Mouse (Mus musculus) MEL (cell line): Measurements from ENCODE around the gene Syna. TPM values are rescaled to one million over a fixed set of nuclear protein-coding genes. Genes with fewer than 3 reads are reported as not detected.

Experiments used
- DNase-seq: peaks from one replicate; pipeline ENCODE4 v3.0.0; 2011; ENCODE audit warnings: low read depth, low spot score
- H3K27ac ChIP-seq: 2 replicates; pipeline ENCODE4 v1.5.1; 2012; ENCODE audit warnings: low read depth, mild to moderate bottlenecking, control low read depth, low read length, moderate library complexity; ENCODE audit not compliant: control insufficient read depth
- H3K27me3 ChIP-seq, 2 experiments: fragments of 150-350 bp in 1 of 2; sonication (generic) in 1 of 2; 2 replicates each; pipeline ENCODE4 v1.6.1; 2012; ENCODE audit warnings: low read length in 2 of 2, mild to moderate bottlenecking in 2 of 2, improper control_type of control experiment in 1 of 2, moderate library complexity in 1 of 2; ENCODE audit not compliant: insufficient read depth in 2 of 2, control insufficient read depth in 1 of 2
- H3K36me3 ChIP-seq, 2 experiments: 2 replicates each; pipeline ENCODE4 v1.6.1; 2012 to 2014; ENCODE audit warnings: low read length in 2 of 2, improper control_type of control experiment in 1 of 2, inconsistent platforms in 1 of 2, mild to moderate bottlenecking in 1 of 2; ENCODE audit not compliant: insufficient read depth in 2 of 2, control insufficient read depth in 1 of 2
- H3K4me1 ChIP-seq, 2 experiments: fragments of 150-350 bp in 1 of 2; sonication (generic) in 1 of 2; 2 replicates each; pipeline ENCODE4 v1.6.1; 2012; ENCODE audit warnings: low read length in 2 of 2, improper control_type of control experiment in 1 of 2, mild to moderate bottlenecking in 1 of 2; ENCODE audit not compliant: insufficient read depth in 2 of 2, control insufficient read depth in 1 of 2
- H3K4me3 ChIP-seq, 2 experiments: fragments of 150-350 bp in 1 of 2; sonication (generic) in 1 of 2; 2 replicates each; pipeline ENCODE4 v1.5.1; 2012; ENCODE audit warnings: low read depth in 2 of 2, low read length in 2 of 2, mild to moderate bottlenecking in 2 of 2, moderate library complexity in 2 of 2, control low read depth in 1 of 2, improper control_type of control experiment in 1 of 2; ENCODE audit not compliant: control insufficient read depth in 1 of 2, insufficient read depth in 1 of 2
- H3K79me2 ChIP-seq: 2 replicates; pipeline ENCODE4 v1.6.1; 2012; ENCODE audit warnings: mild to moderate bottlenecking, low read length, moderate library complexity; ENCODE audit not compliant: control insufficient read depth, poor library complexity, insufficient read depth
- H3K9ac ChIP-seq: 2 replicates; pipeline ENCODE4 v1.6.1; 2012; ENCODE audit warnings: low read depth, mild to moderate bottlenecking, control low read depth, low read length, moderate library complexity; ENCODE audit not compliant: control insufficient read depth, poor library complexity, severe bottlenecking
- H3K9me3 ChIP-seq: fragments of 150-350 bp; sonication (generic); replicated peaks from 2 replicates; pipeline ENCODE4 v1.6.1; 2012; ENCODE audit warnings: mild to moderate bottlenecking, low read length, improper control_type of control experiment, moderate library complexity; ENCODE audit not compliant: insufficient read depth
- CHD2 ChIP-seq: IDR thresholded peaks from 2 replicates; pipeline ENCODE4 v1.6.1; 2011; ENCODE audit warnings: low read length, improper control_type of control experiment
- CTCF ChIP-seq, 3 experiments: IDR thresholded peaks in 2 of 3; conservative IDR thresholded peaks in 1 of 3; 2 replicates each; pipeline ENCODE4 v1.5.1; 2011 to 2012; ENCODE audit warnings: low read length in 3 of 3, low read depth in 2 of 3, mild to moderate bottlenecking in 2 of 3, improper control_type of control experiment in 1 of 3, inconsistent platforms in 1 of 3, mixed read lengths in 1 of 3, moderate library complexity in 1 of 3; ENCODE audit not compliant: control insufficient read depth in 1 of 3, insufficient read depth in 1 of 3, poor library complexity in 1 of 3, severe bottlenecking in 1 of 3
- E2F4 ChIP-seq: IDR thresholded peaks from 2 replicates; pipeline ENCODE4 v1.6.1; 2011; ENCODE audit warnings: low read depth, low read length, improper control_type of control experiment, borderline replicate concordance
- EP300 ChIP-seq, 2 experiments: IDR thresholded peaks; 2 replicates each; pipeline ENCODE4 v1.6.1; 2011; ENCODE audit warnings: improper control_type of control experiment in 2 of 2, low read length in 2 of 2, low read depth in 1 of 2, mild to moderate bottlenecking in 1 of 2
- GABPA ChIP-seq: IDR thresholded peaks from 2 replicates; pipeline ENCODE4 v1.6.1; 2012; ENCODE audit warnings: low read depth, mild to moderate bottlenecking, inconsistent platforms, low read length, improper control_type of control experiment, moderate library complexity
- GATA1 ChIP-seq: IDR thresholded peaks from 2 replicates; pipeline ENCODE4 v1.6.1; 2011; ENCODE audit warnings: low read depth, low read length, improper control_type of control experiment
- HCFC1 ChIP-seq: IDR thresholded peaks from 2 replicates; pipeline ENCODE4 v1.6.1; 2012; ENCODE audit warnings: low read depth, mild to moderate bottlenecking, inconsistent platforms, low read length, improper control_type of control experiment, moderate library complexity
- KAT2A ChIP-seq: conservative IDR thresholded peaks from 2 replicates; pipeline ENCODE4 v1.6.1; 2012; ENCODE audit warnings: low read depth, low read length, improper control_type of control experiment, inconsistent platforms
- MAFK ChIP-seq: IDR thresholded peaks from 2 replicates; pipeline ENCODE4 v1.6.1; 2011; ENCODE audit warnings: low read depth, mild to moderate bottlenecking, low read length, improper control_type of control experiment, borderline replicate concordance
- MAX ChIP-seq: IDR thresholded peaks from 2 replicates; pipeline ENCODE4 v1.6.1; 2011; ENCODE audit warnings: low read length, improper control_type of control experiment
- MAZ ChIP-seq: IDR thresholded peaks from 2 replicates; pipeline ENCODE4 v1.6.1; 2012; ENCODE audit warnings: low read depth, mild to moderate bottlenecking, inconsistent platforms, low read length, improper control_type of control experiment
- MEF2A ChIP-seq: IDR thresholded peaks from 2 replicates; pipeline ENCODE4 v1.6.1; 2014; ENCODE audit warnings: low read depth, mild to moderate bottlenecking, inconsistent platforms, low read length, improper control_type of control experiment; ENCODE audit not compliant: poor library complexity, insufficient replicate concordance, severe bottlenecking; ENCODE audit errors: extremely low read depth
- MXI1 ChIP-seq: IDR thresholded peaks from 2 replicates; pipeline ENCODE4 v1.6.1; 2011; ENCODE audit warnings: mild to moderate bottlenecking, low read depth, low read length, improper control_type of control experiment
- MYC ChIP-seq: IDR thresholded peaks from 2 replicates; pipeline ENCODE4 v1.6.1; 2011; ENCODE audit warnings: low read depth, mild to moderate bottlenecking, low read length, improper control_type of control experiment, moderate library complexity
- NRF1 ChIP-seq: IDR thresholded peaks from 2 replicates; pipeline ENCODE4 v1.6.1; 2014; ENCODE audit warnings: low read depth, mild to moderate bottlenecking, inconsistent platforms, low read length, improper control_type of control experiment, moderate library complexity; ENCODE audit not compliant: poor library complexity, insufficient read depth, severe bottlenecking
- POLR2A ChIP-seq, 2 experiments: IDR thresholded peaks; 2 replicates each; pipeline ENCODE4 v1.6.1; 2011 to 2012; ENCODE audit warnings: low read length in 2 of 2, mild to moderate bottlenecking in 2 of 2, control low read depth in 1 of 2, improper control_type of control experiment in 1 of 2, low read depth in 1 of 2, moderate library complexity in 1 of 2; ENCODE audit not compliant: control insufficient read depth in 1 of 2, insufficient read depth in 1 of 2, poor library complexity in 1 of 2
- POLR2AphosphoS5 ChIP-seq: IDR thresholded peaks from 2 replicates; pipeline ENCODE4 v1.6.1; 2012; ENCODE audit warnings: low read depth, borderline replicate concordance, mild to moderate bottlenecking, inconsistent platforms, low read length, moderate library complexity, mixed read lengths
- RCOR1 ChIP-seq: IDR thresholded peaks from 2 replicates; pipeline ENCODE4 v1.6.1; 2012; ENCODE audit warnings: low read depth, mild to moderate bottlenecking, inconsistent platforms, low read length, improper control_type of control experiment
- SIN3A ChIP-seq: IDR thresholded peaks from 2 replicates; pipeline ENCODE4 v1.6.1; 2012; ENCODE audit warnings: low read length, improper control_type of control experiment, inconsistent platforms
- SMC3 ChIP-seq: IDR thresholded peaks from 2 replicates; pipeline ENCODE4 v1.6.1; 2011; ENCODE audit warnings: low read depth, low read length, improper control_type of control experiment
- TCF12 ChIP-seq: IDR thresholded peaks from 2 replicates; pipeline ENCODE4 v1.6.1; 2014; ENCODE audit warnings: low read depth, mild to moderate bottlenecking, inconsistent platforms, low read length, improper control_type of control experiment, moderate library complexity
- UBTF ChIP-seq: IDR thresholded peaks from 2 replicates; pipeline ENCODE4 v1.6.1; 2012; ENCODE audit warnings: low read depth, mild to moderate bottlenecking, inconsistent platforms, low read length, improper control_type of control experiment, moderate library complexity, borderline replicate concordance; ENCODE audit not compliant: insufficient read depth
- USF1 ChIP-seq: IDR thresholded peaks from 2 replicates; pipeline ENCODE4 v1.6.1; 2014; ENCODE audit warnings: low read depth, mild to moderate bottlenecking, inconsistent platforms, low read length, improper control_type of control experiment, moderate library complexity
- USF2 ChIP-seq, 2 experiments: IDR thresholded peaks; 2 replicates each; pipeline ENCODE4 v1.6.1; 2011 to 2012; ENCODE audit warnings: improper control_type of control experiment in 2 of 2, low read length in 2 of 2, borderline replicate concordance in 1 of 2, inconsistent platforms in 1 of 2, low read depth in 1 of 2, mild to moderate bottlenecking in 1 of 2; ENCODE audit not compliant: insufficient read depth in 1 of 2
- ZC3H11A ChIP-seq: IDR thresholded peaks from 2 replicates; pipeline ENCODE4 v1.6.1; 2012; ENCODE audit warnings: low read depth, mild to moderate bottlenecking, inconsistent platforms, low read length, improper control_type of control experiment
- ZKSCAN1 ChIP-seq: IDR thresholded peaks from 2 replicates; pipeline ENCODE4 v1.6.1; 2012; ENCODE audit warnings: low read depth, mild to moderate bottlenecking, inconsistent platforms, low read length, improper control_type of control experiment, moderate library complexity
- ZMIZ1 ChIP-seq: IDR thresholded peaks from 2 replicates; pipeline ENCODE4 v1.6.1; 2012; ENCODE audit warnings: low read depth, mild to moderate bottlenecking, inconsistent platforms, low read length, improper control_type of control experiment, moderate library complexity
- ZNF384 ChIP-seq: IDR thresholded peaks from 2 replicates; pipeline ENCODE4 v1.6.1; 2012; ENCODE audit warnings: low read depth, mild to moderate bottlenecking, inconsistent platforms, low read length, improper control_type of control experiment
- polyA plus RNA-seq, 2 experiments: library from polyadenylated mRNA; stranded (reverse) in 1 of 2; unstranded in 1 of 2; fragments of >175 nt in 1 of 2; fragments of >200 nt in 1 of 2; gene quantifications; 2 replicates each; pipeline versions ENCODE4 v1.2.1 to v1.2.4; 2012; ENCODE audit warnings: low replicate concordance in 2 of 2, low read depth in 1 of 2; ENCODE audit not compliant: insufficient read length in 2 of 2, insufficient read depth in 1 of 2, missing spikeins in 1 of 2
- total RNA-seq: library from RNA; depleted of rRNA; stranded (reverse); fragments of 300-350 nt; gene quantifications from 2 replicates; pipeline ENCODE4 v1.2.3, GENCODE M21; 2012

Gene Syna
- total and polyA plus RNA-seq, 3 experiments = 0.21 TPM; not detected in 2

DNA sequence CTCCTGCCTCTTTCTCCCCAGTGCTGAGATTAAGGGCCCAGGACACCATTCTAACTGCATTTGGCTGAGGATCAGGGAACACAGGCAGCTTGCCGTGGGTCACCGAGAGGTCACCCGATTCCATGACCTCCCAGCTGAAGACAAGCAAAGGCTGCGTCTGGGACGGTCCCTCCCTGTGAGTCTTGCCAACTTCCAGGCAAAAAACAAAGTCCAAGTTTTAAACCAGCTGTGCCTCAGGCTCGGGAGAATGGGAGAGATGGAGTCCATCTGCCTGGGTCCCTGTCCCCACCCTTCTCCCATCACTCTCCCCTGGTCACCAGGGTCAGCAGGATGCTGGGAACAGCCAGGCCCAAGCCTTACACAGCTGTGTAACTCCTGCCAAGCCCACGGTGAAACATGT lies 18.3 kb downstream of the Syna start:
- TF ChIP-seq RCOR1 (no peak), SMC3 (no peak), USF1 (no peak), MAZ (no peak), NRF1 (no peak), MAX (no peak), UBTF (no peak), MAFK (no peak), ZC3H11A (no peak), KAT2A (no peak), MEF2A (no peak), HCFC1 (no peak), MXI1 (no peak), ZMIZ1 (no peak), GATA1 (no peak), MYC (no peak)
- Histone ChIP-seq H3K9me3 (no peaks in the 10 kb centered on the region), H3K79me2 (no peaks in the 10 kb centered on the region), H3K4me3 (no peak overlapping the region), H3K9ac (no peak overlapping the region), H3K27ac (no peak overlapping the region), H3K36me3 (no peaks in the 10 kb centered on the region), H3K27me3 (no peaks in the 10 kb centered on the region), H3K4me1 (no peaks in the 10 kb centered on the region)
- DNase-seq = no peak

DNA sequence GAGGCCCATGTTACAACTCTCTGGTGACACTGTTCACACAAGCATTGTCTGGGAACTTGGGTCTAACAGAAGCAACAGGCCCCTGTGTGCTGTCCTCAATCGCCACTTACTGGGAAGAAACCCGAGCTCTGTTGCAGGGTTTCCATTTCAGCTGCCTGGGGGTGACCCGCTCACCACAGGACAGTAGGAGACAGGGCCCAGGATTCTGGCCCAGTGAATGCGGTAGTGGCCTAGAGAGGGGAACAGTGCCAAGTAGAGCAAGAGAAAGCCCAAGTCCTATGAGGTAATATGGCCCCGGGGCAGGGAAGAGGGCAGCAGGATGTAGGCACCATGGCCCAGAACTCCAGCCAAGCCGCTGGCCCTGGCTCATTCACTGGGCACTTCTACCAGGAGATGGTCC lies 19.1 kb downstream of the Syna start:
- no peaks in the 10 kb centered on the region for H3K27me3 ChIP-seq
- H3K4me1 ChIP-seq = no peaks in the 10 kb centered on the region
- H3K9ac ChIP-seq = no peak overlapping the region
- TF ChIP-seq MAX = no peak
- TF ChIP-seq ZNF384 = no peak
- TF ChIP-seq UBTF = no peak
- TF ChIP-seq TCF12 = no peak
- TF ChIP-seq EP300 (IDR thresholded peaks at IDR 0.05; ENCODE audit: low read depth in 1 of 2, low read length in 2 of 2) = no peak
- no peak for TF ChIP-seq ZMIZ1
- no peak for TF ChIP-seq ZKSCAN1
- TF ChIP-seq GABPA = no peak
- TF ChIP-seq ZC3H11A = no peak
- no peak for TF ChIP-seq CTCF (IDR thresholded peaks at IDR 0.05 in 2 of 3, conservative IDR thresholded peaks at IDR 0.05 in 1 of 3; ENCODE audit: control insufficient read depth in 1 of 3, insufficient read depth in 1 of 3, low read depth in 2 of 3, low read length in 3 of 3, poor library complexity in 1 of 3, severe bottlenecking in 1 of 3)
- TF ChIP-seq E2F4 = no peak
- no peak for TF ChIP-seq USF2 (IDR thresholded peaks at IDR 0.05; ENCODE audit: borderline replicate concordance in 1 of 2, insufficient read depth in 1 of 2, low read depth in 1 of 2, low read length in 2 of 2)
- TF ChIP-seq MAZ = no peak
- TF ChIP-seq POLR2AphosphoS5 = no peak
- no peak for TF ChIP-seq MEF2A
- TF ChIP-seq CHD2 = no peak
- no peak for TF ChIP-seq POLR2A (IDR thresholded peaks at IDR 0.05; ENCODE audit: control insufficient read depth in 1 of 2, insufficient read depth in 1 of 2, low read depth in 1 of 2, low read length in 2 of 2, poor library complexity in 1 of 2)
- no peak for TF ChIP-seq SIN3A
- no peak for DNase-seq
- H3K79me2 ChIP-seq = no peaks in the 10 kb centered on the region
- H3K9me3 ChIP-seq = no peaks in the 10 kb centered on the region
- no peak overlapping the region for H3K4me3 ChIP-seq
- no peaks in the 10 kb centered on the region for H3K36me3 ChIP-seq
- no peak overlapping the region for H3K27ac ChIP-seq
